ENCODE assay signal across 17 mouse cellular contexts in genomic region chr2:7963456-7963855, GRCm38 (mm10).
"Had no signal": no experiment of that assay in that cellular context is flagged by ENCODE, and none has a peak within 500 bp of the region (broad histone marks: within the 10 kb centered on the region; RNA-seq: fewer than 3 reads in every experiment).

No protein-coding gene starts in this region.

- H3K4me3 ChIP-seq: neural tube, embryonic 12.5 days; neural tube, embryonic 13.5 days; neural tube, embryonic 15.5 days; stomach, embryonic 15.5 days had no signal

- H3K27ac ChIP-seq: neural tube, embryonic 12.5 days; neural tube, embryonic 13.5 days; neural tube, embryonic 15.5 days; stomach, embryonic 15.5 days; stomach, postnatal 0 days had no signal

- H3K4me1 ChIP-seq: neural tube, embryonic 12.5 days; neural tube, embryonic 13.5 days; neural tube, embryonic 15.5 days; stomach, embryonic 15.5 days had no signal

- DNase-seq: retina, postnatal 1 day; right cerebral cortex, adult 18-20 months; right cerebral cortex, postnatal 14 days; right cerebral cortex, postnatal 25 days; right cerebral cortex, postnatal 4 days; spleen, adult 18-20 months; thymus, adult 18-20 months; thymus, adult 2 months; thymus, postnatal 14 days; thymus, postnatal 25 days; thymus, postnatal 36 days; thymus, postnatal 4 days had no signal
